Mouse (Mus musculus) hindbrain, embryonic 13.5 days (tissue): ENCODE measurements around the gene Cnot11. TPM values are rescaled to one million over a fixed set of nuclear protein-coding genes. Genes with fewer than 3 reads are reported as not detected.

Experiments
- ATAC-seq: fragments of 200-750 bp; cut with Nextera tagmentation; 2 replicates; pipeline ENCODE4 v1.8.0; 2017; ENCODE audit warnings: moderate TSS enrichment; ENCODE audit not compliant: low FRiP score
- H3K27ac ChIP-seq: fragments of 300-500 bp; sonication (generic); 2 replicates; pipeline ENCODE4 v1.5.1; 2015; ENCODE audit warnings: inconsistent platforms, mild to moderate bottlenecking, moderate library complexity
- H3K27me3 ChIP-seq: fragments of 300-500 bp; sonication (generic); 2 replicates; pipeline ENCODE4 v1.6.1; 2015; ENCODE audit warnings: mild to moderate bottlenecking, inconsistent platforms
- H3K36me3 ChIP-seq: fragments of 300-500 bp; sonication (generic); 2 replicates; pipeline ENCODE4 v1.6.1; 2015; ENCODE audit warnings: mild to moderate bottlenecking, inconsistent platforms
- H3K4me1 ChIP-seq: fragments of 300-500 bp; sonication (generic); replicated peaks from 2 replicates; pipeline ENCODE4 v1.6.1; 2015; ENCODE audit warnings: inconsistent platforms
- H3K4me2 ChIP-seq: fragments of 300-500 bp; sonication (generic); 2 replicates; pipeline ENCODE4 v1.6.1; 2015; ENCODE audit warnings: inconsistent platforms, mild to moderate bottlenecking, moderate library complexity
- H3K4me3 ChIP-seq: fragments of 300-500 bp; sonication (generic); 2 replicates; pipeline ENCODE4 v1.5.1; 2015; ENCODE audit warnings: mild to moderate bottlenecking, inconsistent platforms
- H3K9ac ChIP-seq: fragments of 300-500 bp; sonication (generic); 2 replicates; pipeline ENCODE4 v1.6.1; 2015; ENCODE audit warnings: mild to moderate bottlenecking, inconsistent platforms
- H3K9me3 ChIP-seq: fragments of 300-500 bp; sonication (generic); 2 replicates; pipeline ENCODE4 v1.6.1; 2016; ENCODE audit warnings: inconsistent platforms
- WGBS: fragments of 180-500 bp; shearing (Covaris S2); methylation state at CpG from one replicate; pipeline ENCODE4 v1.1.7; 2015; 5-methylcytosine and 5-hydroxymethylcytosine counted together
- polyA plus RNA-seq: library from polyadenylated mRNA; unstranded; fragments of >200 nt; fragmentation: Nextera tagmentation; extraction: Ambion mirVana; gene quantifications from 2 replicates; pipeline ENCODE4 v1.2.1, GENCODE M21; 2015

Gene Cnot11
- polyA plus RNA-seq: 13.8 and 15.7 TPM in 2 replicates

GRCm38 (mm10) chr1:39534831-39535230 lies at the start of gene Cnot11:
Gene Cnot11 (plus strand): TSS chr1:39534992.
- 0 out of 2 replicates have a peak, but pooled peaks cover 4% of the 10 kb centered on the region for H3K27me3 ChIP-seq
- H3K9ac ChIP-seq: peak within 1 kb of the TSS; percentile 96
- peak within 1 kb of the TSS; percentile 96 for H3K27ac ChIP-seq
- peak within 1 kb of the TSS; percentile 95 for H3K4me3 ChIP-seq
- ATAC-seq: no peak
- peaks cover 21% of the 10 kb centered on the region for H3K4me1 ChIP-seq
- H3K36me3 ChIP-seq: peaks cover 19% of the 10 kb centered on the region
- no peaks in the 10 kb centered on the region for H3K9me3 ChIP-seq
- WGBS: 39% methylated on average over 13 of the region's 13 CpGs
- H3K4me2 ChIP-seq: peak within 1 kb of the TSS; percentile 86

- Histone ChIP-seq H3K4me3 (no peak overlapping the region), H3K27me3 (no peaks in the 10 kb centered on the region), H3K4me1 (peaks cover 7% of the 10 kb centered on the region; the same call in 1 of the 2 replicates), H3K4me2 (no peak overlapping the region), H3K9ac (no peak overlapping the region), H3K27ac (no peak overlapping the region), H3K9me3 (no peaks in the 10 kb centered on the region), H3K36me3 (no peaks in the 10 kb centered on the region)
- WGBS: 75% methylated on average over 3 of the region's 3 CpGs
- no peak for ATAC-seq
Observed at GRCm38 (mm10) chr1:39487370-39487769, 47.4 kb upstream of the Cnot11 start.

- H3K36me3 ChIP-seq: no peaks in the 10 kb centered on the region
- no peak overlapping the region for H3K27ac ChIP-seq
- no peak overlapping the region for H3K4me2 ChIP-seq
- H3K4me3 ChIP-seq: no peak overlapping the region
- H3K9me3 ChIP-seq: peaks cover 9% of the 10 kb centered on the region
- no peaks in the 10 kb centered on the region for H3K27me3 ChIP-seq
- no peak for ATAC-seq
- H3K9ac ChIP-seq: no peak overlapping the region
- H3K4me1 ChIP-seq: no peaks in the 10 kb centered on the region
- WGBS: 88% methylated on average over 5 of the region's 5 CpGs
Observed at GRCm38 (mm10) chr1:39493165-39493564, 41.6 kb upstream of the Cnot11 start.

DNA sequence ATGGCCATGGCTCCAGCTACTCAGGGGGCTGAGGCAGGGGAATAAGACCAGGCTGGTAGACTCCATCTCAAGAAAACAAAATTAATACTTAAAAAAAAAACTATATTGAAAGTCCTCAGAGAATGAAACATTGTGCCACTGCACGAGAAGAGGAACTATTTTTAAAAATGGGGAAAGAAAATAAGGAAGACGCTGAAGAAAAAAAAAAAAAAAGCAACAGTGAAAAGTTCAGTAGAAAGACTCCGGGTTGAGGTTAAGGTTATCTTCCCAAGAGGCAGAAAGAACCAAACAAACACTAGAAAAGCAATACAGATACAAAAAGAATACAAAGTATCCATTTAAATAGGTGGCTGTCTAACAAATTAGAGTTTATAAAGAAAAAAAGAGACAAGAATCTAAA lies 41.1 kb upstream of the Cnot11 start:
- 80% methylated on average over 3 of the region's 3 CpGs for WGBS
- no peak overlapping the region for H3K9ac ChIP-seq
- no peak overlapping the region for H3K4me2 ChIP-seq
- no peak overlapping the region for H3K27ac ChIP-seq
- no peaks in the 10 kb centered on the region for H3K4me1 ChIP-seq
- H3K4me3 ChIP-seq: no peak overlapping the region
- no peaks in the 10 kb centered on the region for H3K36me3 ChIP-seq
- ATAC-seq: no peak
- no peaks in the 10 kb centered on the region for H3K27me3 ChIP-seq
- peaks cover 9% of the 10 kb centered on the region for H3K9me3 ChIP-seq

- no peak for ATAC-seq
- 93% methylated on average over 4 of the region's 4 CpGs for WGBS
- H3K9me3 ChIP-seq: peaks cover 9% of the 10 kb centered on the region
Observed at GRCm38 (mm10) chr1:39496995-39497394, 37.8 kb upstream of the Cnot11 start.

DNA sequence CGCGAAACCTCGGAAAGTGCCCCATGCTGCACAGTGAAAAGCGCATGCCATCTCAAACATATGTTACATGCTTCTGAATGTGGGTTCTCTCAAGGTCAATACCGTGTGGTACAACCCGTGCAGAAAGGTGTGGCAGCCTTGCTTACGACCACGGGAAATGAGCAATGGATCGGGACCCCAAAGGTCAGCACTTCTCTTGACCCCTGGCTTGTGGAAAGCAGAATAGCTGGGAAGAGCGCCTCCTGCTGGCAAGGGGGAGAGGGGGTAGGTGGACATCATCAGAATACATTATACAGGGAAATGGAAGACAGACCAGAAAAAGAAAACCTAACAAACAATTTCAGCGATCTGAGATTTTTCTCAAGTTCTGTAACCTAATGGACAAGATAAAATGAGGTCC lies 37.0 kb upstream of the Cnot11 start:
- H3K36me3 ChIP-seq: no peaks in the 10 kb centered on the region
- H3K4me2 ChIP-seq: no peak overlapping the region
- no peak overlapping the region for H3K27ac ChIP-seq
- WGBS: 86% methylated on average over 11 of the region's 11 CpGs
- H3K9me3 ChIP-seq: peaks cover 9% of the 10 kb centered on the region
- H3K4me1 ChIP-seq: no peaks in the 10 kb centered on the region
- ATAC-seq: no peak
- no peak overlapping the region for H3K4me3 ChIP-seq
- H3K9ac ChIP-seq: no peak overlapping the region
- no peaks in the 10 kb centered on the region for H3K27me3 ChIP-seq

More at GRCm38 (mm10) chr1:39496995-39497394, 37.8 kb upstream of the Cnot11 start:
- H3K4me2 ChIP-seq: no peak overlapping the region
- H3K4me1 ChIP-seq: no peaks in the 10 kb centered on the region
- no peaks in the 10 kb centered on the region for H3K27me3 ChIP-seq
- no peaks in the 10 kb centered on the region for H3K36me3 ChIP-seq
- H3K27ac ChIP-seq: no peak overlapping the region
- no peak overlapping the region for H3K4me3 ChIP-seq
- no peak overlapping the region for H3K9ac ChIP-seq

DNA sequence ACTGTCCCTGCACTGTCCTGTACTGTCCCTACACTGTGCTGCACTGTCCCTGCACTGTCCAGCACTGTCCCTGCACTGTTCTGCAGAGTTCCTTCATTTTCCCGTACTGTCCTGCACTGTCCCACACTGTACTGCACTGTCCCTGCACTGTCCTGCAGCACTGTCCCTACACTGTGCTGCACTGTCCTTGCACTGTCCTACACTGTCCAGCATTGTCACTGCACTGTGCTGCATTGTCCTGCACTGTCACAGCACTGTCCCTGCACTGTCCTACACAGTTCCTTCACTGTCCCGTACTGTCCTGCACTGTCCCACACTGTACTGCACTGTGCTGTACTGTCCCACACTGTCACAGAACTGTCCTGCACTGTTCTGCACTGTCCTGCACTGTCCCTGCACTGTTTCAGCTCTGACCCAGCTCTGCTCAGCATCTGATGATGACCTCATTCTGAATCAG lies 35.3 kb upstream of the Cnot11 start:
- H3K4me1 ChIP-seq: no peaks in the 10 kb centered on the region
- no peak overlapping the region for H3K27ac ChIP-seq
- H3K4me2 ChIP-seq: no peak overlapping the region
- H3K4me3 ChIP-seq: no peak overlapping the region
- no peaks in the 10 kb centered on the region for H3K36me3 ChIP-seq
- peaks cover 6% of the 10 kb centered on the region for H3K9me3 ChIP-seq
- ATAC-seq: peak; percentile 57; the same call in 1 of the 2 replicates
- 87% methylated on average over 2 of the region's 2 CpGs for WGBS
- H3K9ac ChIP-seq: no peak overlapping the region
- no peaks in the 10 kb centered on the region for H3K27me3 ChIP-seq

- Histone ChIP-seq H3K9me3 (no peaks in the 10 kb centered on the region), H3K9ac (no peak overlapping the region), H3K4me3 (no peak overlapping the region), H3K27ac (no peak overlapping the region), H3K27me3 (no peaks in the 10 kb centered on the region), H3K4me2 (no peak overlapping the region), H3K4me1 (no peaks in the 10 kb centered on the region), H3K36me3 (no peaks in the 10 kb centered on the region)
- 85% methylated on average over 17 of the region's 17 CpGs for WGBS
- ATAC-seq: no peak
Observed at GRCm38 (mm10) chr1:39502817-39503633, 31.8 kb upstream of the Cnot11 start.

GRCm38 (mm10) chr1:39504261-39504660 lies 30.5 kb upstream of the Cnot11 start:
- Histone ChIP-seq H3K36me3 (no peaks in the 10 kb centered on the region), H3K4me1 (no peaks in the 10 kb centered on the region), H3K4me2 (no peak overlapping the region), H3K27ac (no peak overlapping the region), H3K9me3 (no peaks in the 10 kb centered on the region), H3K9ac (no peak overlapping the region), H3K4me3 (no peak overlapping the region), H3K27me3 (no peaks in the 10 kb centered on the region)
- no peak for ATAC-seq
- WGBS: 13% methylated on average over 1 of the region's 1 CpGs

- Histone ChIP-seq H3K4me3 (no peak overlapping the region), H3K9ac (no peak overlapping the region; the same call in 1 of the 2 replicates), H3K27me3 (no peaks in the 10 kb centered on the region), H3K4me1 (no peaks in the 10 kb centered on the region), H3K36me3 (no peaks in the 10 kb centered on the region), H3K4me2 (no peak overlapping the region), H3K27ac (no peak overlapping the region), H3K9me3 (no peaks in the 10 kb centered on the region)
- no peak for ATAC-seq
- 82% methylated on average over 9 of the region's 9 CpGs for WGBS
Observed at GRCm38 (mm10) chr1:39505600-39505999, 29.2 kb upstream of the Cnot11 start.

DNA sequence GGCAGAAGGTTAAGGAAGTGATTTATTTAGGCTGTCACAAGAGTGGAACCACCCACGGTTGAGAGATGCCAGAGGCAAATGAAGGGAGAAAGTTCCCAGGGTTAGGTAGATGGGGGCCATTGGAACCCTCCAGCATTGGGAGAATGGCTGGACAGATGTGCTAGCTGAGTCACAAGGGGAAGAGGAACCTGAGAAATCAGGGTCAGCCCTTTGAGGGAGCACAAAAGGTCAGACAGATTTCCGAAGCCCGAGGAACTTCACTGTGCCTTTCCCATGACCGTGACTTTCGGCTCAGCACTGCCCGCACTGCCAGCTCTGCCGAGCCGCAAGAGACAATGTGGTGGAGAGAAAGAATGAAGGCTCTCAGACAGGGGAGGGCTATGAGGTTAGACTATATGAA lies 23.0 kb upstream of the Cnot11 start:
- no peak for ATAC-seq
- Histone ChIP-seq H3K9ac (no peak overlapping the region), H3K4me2 (no peak overlapping the region), H3K4me3 (no peak overlapping the region), H3K27me3 (no peaks in the 10 kb centered on the region), H3K27ac (no peak overlapping the region), H3K4me1 (0 out of 2 replicates have a peak, but pooled peaks cover 7% of the 10 kb centered on the region), H3K36me3 (no peaks in the 10 kb centered on the region), H3K9me3 (no peaks in the 10 kb centered on the region)
- WGBS: 83% methylated on average over 8 of the region's 8 CpGs

GRCm38 (mm10) chr1:39512183-39512582 lies 22.6 kb upstream of the Cnot11 start:
- no peak for ATAC-seq
- Histone ChIP-seq H3K9me3 (no peaks in the 10 kb centered on the region), H3K27ac (no peak overlapping the region), H3K4me1 (0 out of 2 replicates have a peak, but pooled peaks cover 7% of the 10 kb centered on the region), H3K27me3 (no peaks in the 10 kb centered on the region), H3K9ac (no peak overlapping the region), H3K4me2 (no peak overlapping the region), H3K36me3 (no peaks in the 10 kb centered on the region), H3K4me3 (no peak overlapping the region)
- WGBS: 72% methylated on average over 1 of the region's 1 CpGs
